Mouse (Mus musculus) cerebellum, postnatal 14 days (tissue): ENCODE measurements around the gene Mast4.

ENCODE experiments used
- DNase-seq, 2 experiments: peaks; one replicate each; pipeline ENCODE4 v3.0.0; 2021; ENCODE audit warnings: mixed read lengths in 2 of 2

The Mast4 gene

GRCm38 (mm10) chr13:102851253-102851652, 483.0 kb downstream of the Mast4 start:
- DNase-seq, result no peak

GRCm38 (mm10) chr13:102850594-102850993, 483.7 kb downstream of the Mast4 start:
- no peak for DNase-seq

GRCm38 (mm10) chr13:102849068-102849467, 485.2 kb downstream of the Mast4 start:
- DNase-seq, result no peak

- DNase-seq, result no peak
These were observed 487.8 kb downstream of the Mast4 start for GRCm38 (mm10) chr13:102846473-102846872.

- no peak for DNase-seq
These were observed 491.6 kb downstream of the Mast4 start for GRCm38 (mm10) chr13:102842715-102843114.

GRCm38 (mm10) chr13:102842237-102842636, 492.1 kb downstream of the Mast4 start:
- DNase-seq, result no peak

GRCm38 (mm10) chr13:102839741-102840482, 494.4 kb downstream of the Mast4 start:
- DNase-seq, result no peak

GRCm38 (mm10) chr13:102837427-102837826, 496.9 kb downstream of the Mast4 start:
- DNase-seq, result no peak

GRCm38 (mm10) chr13:102835336-102835735, 499.0 kb downstream of the Mast4 start:
- DNase-seq, result no peak

- no peak for DNase-seq
These were observed 516.0 kb downstream of the Mast4 start for GRCm38 (mm10) chr13:102818287-102818686.

GRCm38 (mm10) chr13:102816689-102817088, 517.6 kb downstream of the Mast4 start:
- no peak for DNase-seq

- no peak for DNase-seq
These were observed 519.1 kb downstream of the Mast4 start for GRCm38 (mm10) chr13:102815158-102815557.

- DNase-seq, result peak; percentile 52 to 66
These were observed 523.0 kb downstream of the Mast4 start for GRCm38 (mm10) chr13:102811129-102811832.

- DNase-seq, result no peak
These were observed 527.6 kb downstream of the Mast4 start for GRCm38 (mm10) chr13:102806652-102807051.

GRCm38 (mm10) chr13:102805190-102805589, 529.1 kb downstream of the Mast4 start:
- DNase-seq, result no peak

GRCm38 (mm10) chr13:102803206-102803605, 531.1 kb downstream of the Mast4 start:
- DNase-seq, result no peak

- no peak for DNase-seq
These were observed 542.1 kb downstream of the Mast4 start for GRCm38 (mm10) chr13:102792157-102792556.

GRCm38 (mm10) chr13:102790601-102791155, 543.6 kb downstream of the Mast4 start:
- no peak for DNase-seq

- no peak for DNase-seq
These were observed 547.5 kb downstream of the Mast4 start for GRCm38 (mm10) chr13:102786666-102787230.

GRCm38 (mm10) chr13:102783531-102784310, 550.6 kb downstream of the Mast4 start:
- DNase-seq, result no peak

- DNase-seq, result no peak
These were observed 555.0 kb downstream of the Mast4 start for GRCm38 (mm10) chr13:102779275-102779674.

- DNase-seq, result no peak
These were observed 555.4 kb downstream of the Mast4 start for GRCm38 (mm10) chr13:102778859-102779258.

- DNase-seq, result no peak
These were observed 558.8 kb downstream of the Mast4 start for GRCm38 (mm10) chr13:102775506-102775905.
